Mouse (Mus musculus): ENCODE data around the gene Armcx6.
"Not testable (repeated sequence)": the region's sequence is repeated elsewhere in the genome, so short reads cannot be mapped to it uniquely, and the experiment has no call there.

The Armcx6 gene

GRCm38 (mm10) chrX:134750764-134751592 lies at the start of gene Armcx6:
TSS of gene Armcx6 (minus strand) at chrX:134751417.
- DNase-seq (ENCODE audit: low spot score in 2 of 2): peak in 1 of 2 experiments; percentile 69

DNA sequence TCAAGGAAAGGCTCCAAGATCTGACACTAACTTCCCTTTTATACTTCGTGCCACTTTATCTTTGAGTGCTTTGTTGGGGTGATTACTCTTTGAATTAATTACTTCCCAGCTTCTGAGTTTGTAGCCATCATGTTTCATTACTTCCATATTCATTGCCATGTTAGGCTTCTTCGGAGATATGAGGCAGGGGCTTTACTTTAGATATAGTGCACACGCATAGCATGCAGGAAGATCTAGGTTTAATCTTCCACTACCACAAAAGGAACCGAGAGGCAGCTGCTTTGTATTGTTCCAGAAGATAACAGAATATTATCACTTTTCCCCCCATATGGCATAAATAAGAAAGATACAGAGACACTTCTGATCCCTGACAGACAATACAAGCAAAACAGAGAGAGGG lies 36.5 kb upstream of the Armcx6 start:
- DNase-seq (ENCODE audit: low spot score in 2 of 2): no peak

DNA sequence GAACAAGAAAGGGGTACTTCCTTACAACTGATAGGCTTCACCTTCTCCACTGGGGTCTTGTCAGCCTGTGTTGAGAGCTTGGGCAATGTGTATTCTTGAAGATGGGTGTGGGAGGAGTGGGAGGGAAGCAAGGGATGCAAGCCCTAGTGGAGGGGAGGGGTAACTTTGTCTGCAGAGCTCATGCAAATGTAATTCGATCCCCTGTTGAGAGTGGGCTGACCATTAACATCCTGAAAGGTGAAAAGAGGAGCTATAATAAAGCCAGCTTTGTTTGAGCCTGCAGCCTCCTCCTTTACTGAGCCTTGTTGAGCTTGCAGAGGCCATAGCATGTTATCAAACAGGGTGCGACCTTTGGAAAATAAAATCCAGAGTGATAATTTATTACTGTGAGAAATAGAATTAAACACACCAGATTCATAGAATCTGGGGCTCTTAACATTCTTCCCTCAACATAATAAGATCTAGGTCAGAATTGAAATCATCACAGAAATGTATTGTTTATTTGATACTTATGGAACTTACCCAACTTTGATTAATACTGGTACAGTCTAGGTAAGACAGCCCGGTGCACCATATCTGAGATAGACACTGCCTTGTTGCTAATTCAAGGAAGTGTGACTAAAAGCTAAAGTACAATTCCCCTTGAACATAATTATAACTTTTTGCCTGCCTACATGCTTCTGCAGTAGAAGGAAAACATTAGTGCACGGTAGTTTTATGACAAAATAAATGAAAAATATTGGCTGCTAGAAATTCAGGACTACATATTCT lies 12.4 kb upstream of the Armcx6 start:
- DNase-seq (ENCODE audit: low spot score in 2 of 2): not testable (repeated sequence)

- DNase-seq (ENCODE audit: low spot score in 2 of 2): no peak
Observed at GRCm38 (mm10) chrX:134757293-134757995, 6.2 kb upstream of the Armcx6 start.

- DNase-seq (ENCODE audit: low spot score in 2 of 2): peak in 1 of 2 experiments; percentile 41
Observed at GRCm38 (mm10) chrX:134756434-134757292, 5.4 kb upstream of the Armcx6 start, which contains the start of gene Armcx3. TSS of gene Armcx3 (plus strand) at chrX:134756595.

DNA sequence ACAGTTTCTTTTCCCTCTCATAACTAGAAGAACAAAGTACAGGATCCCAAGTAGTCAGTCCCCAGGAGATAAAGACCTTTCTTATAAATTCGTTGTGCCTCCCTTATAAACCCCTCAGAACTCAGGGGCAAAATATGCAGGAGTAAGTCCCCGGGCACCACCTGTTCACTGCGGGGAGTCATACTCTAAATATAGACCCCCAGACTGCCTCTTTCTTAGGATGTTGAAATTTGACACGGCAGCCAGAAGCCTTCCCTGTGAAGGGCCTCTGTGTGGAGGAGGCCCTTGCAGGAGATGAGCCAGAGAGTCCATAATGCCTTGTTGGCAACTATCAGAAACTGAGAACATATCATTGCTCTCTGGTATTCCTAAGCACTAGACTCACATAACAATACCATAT lies 1.4 kb upstream of the Armcx6 start:
- no peak for DNase-seq (ENCODE audit: low spot score in 2 of 2)

GRCm38 (mm10) chrX:134751910-134752309 lies 693 bp upstream of the Armcx6 start:
- DNase-seq (ENCODE audit: low spot score in 2 of 2): no peak

DNA sequence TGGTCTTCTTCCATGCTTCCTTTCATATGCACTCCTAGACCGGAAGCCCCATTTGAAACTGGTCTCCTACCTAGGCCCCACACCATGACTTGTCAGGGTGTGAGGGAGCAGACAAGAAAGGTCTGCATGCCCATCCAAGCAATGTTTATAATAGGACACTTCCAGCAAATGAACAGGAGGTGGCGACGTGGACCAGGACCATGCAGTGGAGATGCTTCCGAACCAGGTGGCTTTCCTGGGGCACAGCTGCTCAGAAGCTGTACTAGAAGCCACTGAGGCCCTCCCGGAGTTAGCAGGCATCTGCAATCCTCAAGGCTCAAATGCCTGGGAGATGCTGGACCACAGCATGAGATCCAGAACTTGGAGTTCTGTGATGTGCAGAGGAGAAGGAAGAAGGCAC lies 4.8 kb downstream of the Armcx6 start:
- peak in 1 of 2 experiments; percentile 30 for DNase-seq (ENCODE audit: low spot score in 2 of 2)

DNA sequence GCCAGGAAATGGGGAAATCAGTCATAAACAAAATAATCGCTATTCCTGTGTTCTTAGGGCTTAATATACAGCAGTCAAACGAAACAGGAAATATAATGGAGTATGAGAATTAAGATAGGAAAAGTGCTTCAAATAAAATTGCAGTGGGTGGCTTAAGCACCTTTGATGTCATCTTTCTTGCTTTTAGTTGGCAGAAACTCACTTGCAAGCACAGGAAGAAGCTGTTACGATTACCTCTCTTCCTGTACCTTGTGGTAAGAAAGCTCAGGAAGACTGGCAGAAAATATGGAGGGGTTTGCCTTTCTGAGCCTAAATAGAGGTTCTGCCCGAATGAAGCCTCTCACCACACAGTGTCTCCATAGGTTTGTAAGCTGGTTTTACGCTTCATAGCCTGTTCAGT lies 9.4 kb downstream of the Armcx6 start:
- DNase-seq (ENCODE audit: low spot score in 2 of 2): no peak

GRCm38 (mm10) chrX:134739160-134739559 lies 12.1 kb downstream of the Armcx6 start:
- no peak for DNase-seq (ENCODE audit: low spot score in 2 of 2)

GRCm38 (mm10) chrX:134737796-134738195 lies 13.4 kb downstream of the Armcx6 start:
- no peak for DNase-seq (ENCODE audit: low spot score in 2 of 2)

- DNase-seq (ENCODE audit: low spot score in 2 of 2): no peak
Observed at GRCm38 (mm10) chrX:134729778-134730177, 21.4 kb downstream of the Armcx6 start.

DNA sequence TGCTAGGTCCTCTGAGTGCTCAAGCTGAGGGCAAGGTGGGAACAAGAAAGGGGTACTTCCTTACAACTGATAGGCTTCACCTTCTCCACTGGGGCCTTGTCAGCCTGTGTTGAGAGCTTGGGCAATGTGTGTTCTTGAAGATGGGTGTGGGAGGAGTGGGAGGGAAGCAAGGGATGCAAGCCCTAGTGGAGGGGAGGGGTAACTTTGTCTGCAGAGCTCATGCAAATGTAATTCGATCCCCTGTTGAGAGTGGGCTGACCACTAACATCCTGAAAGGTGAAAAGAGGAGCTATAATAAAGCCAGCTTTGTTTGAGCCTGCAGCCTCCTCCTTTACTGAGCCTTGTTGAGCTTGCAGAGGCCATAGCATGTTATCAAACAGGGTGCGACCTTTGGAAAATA lies 27.5 kb downstream of the Armcx6 start:
- not testable (repeated sequence) for DNase-seq (ENCODE audit: low spot score in 2 of 2)

DNA sequence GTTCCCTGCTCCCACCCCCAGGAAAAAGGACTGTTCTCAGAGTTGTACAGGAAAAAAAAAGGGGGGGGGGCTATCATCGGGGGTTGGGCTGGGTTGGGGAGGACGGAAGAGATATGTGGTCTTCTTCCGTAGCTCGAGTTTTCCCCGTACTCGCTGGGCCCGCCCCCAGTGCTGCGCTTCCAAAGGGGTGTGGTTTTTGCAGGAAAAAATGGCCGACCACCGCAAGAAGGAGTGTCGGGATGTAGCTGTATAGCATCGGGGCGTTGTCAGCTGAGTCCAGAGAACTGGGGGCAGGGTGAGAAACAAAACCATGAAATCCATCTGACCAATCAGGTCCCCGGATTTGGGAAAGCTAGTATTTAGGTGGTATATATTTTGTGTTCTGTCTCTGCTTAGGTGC lies 32.7 kb downstream of the Armcx6 start:
- DNase-seq (ENCODE audit: low spot score in 2 of 2): peak; percentile 35 to 57

- DNase-seq (ENCODE audit: low spot score in 2 of 2): peak in 1 of 2 experiments; percentile 46
Observed at GRCm38 (mm10) chrX:134717752-134718308, 33.4 kb downstream of the Armcx6 start, which contains the start of gene Armcx1. TSS of gene Armcx1 (plus strand) at chrX:134717963.

- DNase-seq (ENCODE audit: low spot score in 2 of 2): no peak
Observed at GRCm38 (mm10) chrX:134716863-134717262, 34.4 kb downstream of the Armcx6 start.

All from cerebellum, postnatal 4 days (tissue).